Mouse (Mus musculus) intestine, postnatal 0 days (tissue): ENCODE measurements at regions not wholly inside any gene's neighbourhood (a gene's known extent, or its start where the extent isn't known, plus 50 kb on each side); places are given as distances from the start of the nearest gene placed in this dataset.

Experiments used
- ATAC-seq: fragments of 200-750 bp; cut with Nextera tagmentation; 2 replicates; pipeline ENCODE4 v1.8.0; 2017; ENCODE audit warnings: mild to moderate bottlenecking, moderate TSS enrichment, moderate library complexity
- H3K27ac ChIP-seq: fragments of 300-500 bp; sonication (generic); 2 replicates; pipeline ENCODE4 v1.5.1; 2014; ENCODE audit warnings: mild to moderate bottlenecking, low read depth, low read length, moderate library complexity
- H3K27me3 ChIP-seq: fragments of 300-500 bp; sonication (generic); replicated peaks from 2 replicates; pipeline ENCODE4 v1.6.1; 2014; ENCODE audit warnings: low read length, mixed read lengths; ENCODE audit not compliant: control insufficient read depth, insufficient read depth
- H3K36me3 ChIP-seq: fragments of 300-500 bp; sonication (generic); 2 replicates; pipeline ENCODE4 v1.6.1; 2014; ENCODE audit warnings: mild to moderate bottlenecking, moderate library complexity; ENCODE audit not compliant: control insufficient read depth, insufficient read depth
- H3K4me1 ChIP-seq: fragments of 300-500 bp; sonication (generic); replicated peaks from 2 replicates; pipeline ENCODE4 v1.6.1; 2014; ENCODE audit warnings: antibody characterized with exemption, low read length, mixed read lengths; ENCODE audit not compliant: control insufficient read depth, insufficient read depth
- H3K4me2 ChIP-seq: fragments of 300-500 bp; sonication (generic); replicated peaks from 2 replicates; pipeline ENCODE4 v1.6.1; 2014; ENCODE audit warnings: low read depth, mild to moderate bottlenecking, moderate library complexity
- H3K4me3 ChIP-seq: fragments of 300-500 bp; sonication (generic); 2 replicates; pipeline ENCODE4 v1.5.1; 2014; ENCODE audit warnings: low read depth, low read length
- H3K9ac ChIP-seq: fragments of 300-500 bp; sonication (generic); 2 replicates; pipeline ENCODE4 v1.6.1; 2014; ENCODE audit warnings: mild to moderate bottlenecking, low read depth, low read length
- H3K9me3 ChIP-seq: fragments of 300-500 bp; sonication (generic); 2 replicates; pipeline ENCODE4 v1.6.1; 2016; ENCODE audit warnings: mixed run types; ENCODE audit not compliant: control insufficient read depth
- CTCF ChIP-seq: sonication (generic); IDR thresholded peaks from 2 replicates; pipeline ENCODE4 v1.5.1; 2016; ENCODE audit warnings: low read depth, mild to moderate bottlenecking, control low read depth, antibody characterized with exemption, moderate library complexity
- WGBS: fragments of 180-500 bp; shearing (Covaris S2); extraction: QIAGEN DNeasy Blood & Tissue Kit; methylation state at CpG from one replicate; pipeline ENCODE4 v1.1.7; 2014; 5-methylcytosine and 5-hydroxymethylcytosine counted together

DNA sequence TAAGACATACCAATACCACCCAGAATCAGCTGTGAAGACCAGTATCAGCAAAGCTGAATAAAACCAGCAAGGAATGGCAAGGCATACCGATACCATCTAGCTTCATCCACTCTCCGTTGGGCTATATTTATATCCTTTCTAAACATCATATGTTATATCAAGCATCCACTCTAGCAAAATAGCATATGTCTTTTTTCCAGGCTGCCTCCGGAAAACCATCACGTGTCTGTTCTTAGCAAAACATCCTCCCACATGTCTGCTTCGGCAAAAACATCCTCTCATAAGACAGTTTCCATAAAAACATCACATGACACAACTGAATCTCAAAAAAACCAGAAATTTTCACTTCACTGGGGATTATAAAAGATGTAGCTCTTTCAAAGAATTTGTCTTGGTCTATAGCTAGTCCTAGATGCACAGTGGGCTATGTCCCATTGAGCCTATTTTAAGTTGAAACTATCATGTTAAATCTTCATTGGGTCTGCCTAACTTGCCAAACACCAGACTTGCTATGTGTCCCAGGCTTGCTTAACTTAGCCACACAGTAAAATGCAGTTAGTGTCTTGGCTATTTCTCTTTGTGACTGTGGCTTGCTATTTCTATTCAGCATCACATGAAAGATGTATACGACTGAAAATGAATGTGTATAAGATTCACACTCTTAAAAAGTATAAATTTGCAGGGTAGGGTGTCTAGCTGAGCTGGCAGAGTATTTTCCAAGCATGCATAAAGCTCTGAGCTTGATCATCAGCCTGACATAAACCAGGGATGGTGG, 278.2 kb downstream of the Kcnrg start:
- H3K9ac ChIP-seq = no peak overlapping the region
- H3K27ac ChIP-seq = no peak overlapping the region
- no peaks in the 10 kb centered on the region for H3K9me3 ChIP-seq
- H3K4me2 ChIP-seq = no peak overlapping the region
- H3K36me3 ChIP-seq = no peaks in the 10 kb centered on the region
- no peak for TF ChIP-seq CTCF
- WGBS = 58% methylated on average over 6 of the region's 6 CpGs
- no peaks in the 10 kb centered on the region for H3K4me1 ChIP-seq
- no peaks in the 10 kb centered on the region for H3K27me3 ChIP-seq
- no peak overlapping the region for H3K4me3 ChIP-seq
- no peak for ATAC-seq

DNA sequence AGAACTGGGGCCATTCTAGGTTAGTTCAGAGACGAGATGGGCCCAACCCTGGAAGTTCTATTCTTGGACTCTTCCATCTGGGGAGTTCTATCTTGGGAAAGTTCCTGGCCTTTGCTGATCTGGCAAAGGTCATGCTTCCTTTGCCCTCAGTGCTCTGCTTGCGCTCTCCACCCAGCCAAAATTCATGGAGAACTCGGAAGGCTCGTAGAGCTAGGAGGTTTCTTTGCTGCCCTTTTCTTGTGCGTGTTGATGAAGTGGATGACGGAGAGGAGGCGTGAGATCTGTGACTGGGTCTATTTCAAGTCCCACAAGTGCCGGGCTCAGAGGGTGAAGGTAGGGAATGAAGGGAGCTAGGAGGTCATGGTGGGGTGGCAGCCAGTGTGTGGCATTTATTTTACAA, 282.4 kb downstream of the Kcnrg start:
- no peak overlapping the region for H3K4me2 ChIP-seq
- H3K27ac ChIP-seq = no peak overlapping the region
- no peaks in the 10 kb centered on the region for H3K4me1 ChIP-seq
- H3K9me3 ChIP-seq = no peaks in the 10 kb centered on the region
- WGBS = 81% methylated on average over 8 of the region's 8 CpGs
- no peaks in the 10 kb centered on the region for H3K27me3 ChIP-seq
- no peak for ATAC-seq
- no peak overlapping the region for H3K9ac ChIP-seq
- no peak overlapping the region for H3K4me3 ChIP-seq
- no peak for TF ChIP-seq CTCF
- H3K36me3 ChIP-seq = no peaks in the 10 kb centered on the region

DNA sequence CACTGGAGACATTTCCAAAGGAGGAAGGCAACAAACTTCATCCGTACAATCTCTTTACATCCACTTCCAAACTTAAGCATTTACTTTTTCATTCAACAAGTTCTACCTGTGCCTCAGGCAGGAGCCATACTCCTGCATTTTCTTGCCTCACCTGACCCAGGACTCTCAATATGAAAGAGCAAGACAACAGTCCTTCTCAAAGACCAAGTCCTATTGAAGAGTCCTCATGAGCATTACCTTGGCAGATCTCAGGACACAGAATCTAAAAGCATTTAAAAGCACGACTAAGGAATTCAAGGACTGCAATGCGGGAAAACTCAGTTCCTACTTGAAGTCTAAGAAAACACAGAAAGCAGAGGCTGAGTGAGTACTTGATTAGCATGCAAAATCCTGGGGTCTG, 286.5 kb downstream of the Kcnrg start:
- WGBS = 82% methylated on average over 3 of the region's 3 CpGs
- H3K36me3 ChIP-seq = no peaks in the 10 kb centered on the region
- TF ChIP-seq CTCF = no peak
- H3K27me3 ChIP-seq = no peaks in the 10 kb centered on the region
- no peaks in the 10 kb centered on the region for H3K9me3 ChIP-seq
- H3K27ac ChIP-seq = no peak overlapping the region
- H3K4me3 ChIP-seq = no peak overlapping the region
- no peaks in the 10 kb centered on the region for H3K4me1 ChIP-seq
- no peak overlapping the region for H3K9ac ChIP-seq
- no peak overlapping the region for H3K4me2 ChIP-seq
- ATAC-seq = no peak

DNA sequence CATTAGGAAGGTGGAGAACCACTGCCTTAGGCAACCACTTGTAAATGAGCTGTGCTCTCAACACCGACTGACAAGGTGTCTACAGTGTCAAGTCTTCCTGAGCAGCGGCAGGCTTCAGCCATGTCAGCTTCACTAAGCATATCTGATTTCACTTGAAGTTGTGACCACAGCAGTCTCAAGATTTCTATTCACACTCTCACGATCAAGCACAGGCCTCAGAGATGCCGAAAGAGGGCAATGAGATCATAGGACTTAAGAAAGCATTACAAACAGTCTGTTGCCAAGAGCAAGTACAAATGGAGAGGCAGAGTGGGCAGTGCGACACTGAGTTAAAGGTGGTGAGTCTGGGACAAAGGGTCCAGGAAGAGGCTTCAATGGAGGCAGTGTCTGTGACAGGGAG, 289.6 kb downstream of the Kcnrg start:
- no peak overlapping the region for H3K4me3 ChIP-seq
- no peak overlapping the region for H3K9ac ChIP-seq
- no peaks in the 10 kb centered on the region for H3K36me3 ChIP-seq
- WGBS = 89% methylated on average over 5 of the region's 5 CpGs
- no peak for TF ChIP-seq CTCF
- H3K4me1 ChIP-seq = no peaks in the 10 kb centered on the region
- H3K27me3 ChIP-seq = no peaks in the 10 kb centered on the region
- no peak overlapping the region for H3K4me2 ChIP-seq
- H3K27ac ChIP-seq = no peak overlapping the region
- no peak for ATAC-seq
- H3K9me3 ChIP-seq = no peaks in the 10 kb centered on the region

DNA sequence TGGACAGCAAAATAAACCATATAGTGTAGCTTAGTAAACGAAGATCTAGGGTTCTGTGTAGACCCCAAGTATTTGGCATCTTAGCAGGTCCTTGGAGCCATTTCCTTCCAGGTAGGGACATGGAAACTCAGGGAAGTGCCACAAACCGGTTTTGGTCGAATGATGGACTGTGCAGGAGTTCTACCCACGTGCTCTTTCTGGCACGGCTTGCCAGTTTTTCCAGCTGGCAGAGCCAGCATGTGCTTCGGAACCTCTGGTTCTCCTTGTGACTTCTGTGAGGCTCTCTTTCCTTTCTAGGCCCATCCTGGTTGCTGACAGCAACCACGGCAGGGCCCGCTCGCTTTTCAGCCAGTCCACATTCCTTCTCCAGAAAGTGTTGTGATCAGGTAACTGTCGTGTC, 291.4 kb downstream of the Kcnrg start:
- Histone ChIP-seq H3K4me2 (no peak overlapping the region), H3K9me3 (no peaks in the 10 kb centered on the region), H3K27me3 (no peaks in the 10 kb centered on the region), H3K27ac (no peak overlapping the region), H3K4me1 (no peaks in the 10 kb centered on the region), H3K36me3 (no peaks in the 10 kb centered on the region), H3K9ac (no peak overlapping the region), H3K4me3 (no peak overlapping the region)
- no peak for TF ChIP-seq CTCF
- WGBS = 88% methylated on average over 10 of the region's 10 CpGs
- ATAC-seq = no peak

DNA sequence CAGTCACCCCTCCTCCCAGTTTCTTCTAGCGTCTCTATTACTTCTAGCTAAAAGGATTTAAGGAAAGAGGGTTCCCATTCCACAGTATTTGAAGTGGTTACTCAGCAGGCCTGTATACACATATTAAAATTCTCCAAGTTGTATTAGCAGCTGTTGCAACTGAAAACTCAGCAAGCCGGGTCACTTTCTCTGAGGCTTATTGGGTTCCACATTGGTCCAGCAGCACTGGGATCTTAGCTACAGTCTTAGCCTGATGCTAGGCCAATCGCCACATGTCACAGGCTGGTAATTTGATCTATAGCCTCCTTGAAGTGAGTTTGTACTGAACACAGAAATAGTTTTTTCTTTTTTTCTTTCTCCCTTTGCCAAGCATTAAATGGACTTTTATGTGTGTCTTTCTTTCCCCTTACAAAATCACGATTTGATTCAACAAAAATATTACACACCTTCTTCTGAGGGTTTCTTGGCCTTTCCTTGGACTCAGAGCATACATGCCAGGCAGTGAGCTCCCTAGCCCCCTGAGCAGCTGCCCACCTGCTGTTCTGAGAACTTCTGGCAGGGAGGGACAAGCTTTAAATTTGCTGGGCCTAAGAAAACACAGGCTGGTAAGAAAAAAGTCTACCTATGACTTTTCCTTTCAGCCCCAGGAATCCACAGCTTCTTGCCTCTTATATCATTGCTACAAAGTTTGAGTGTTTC, 297.3 kb downstream of the Kcnrg start:
- 77% methylated on average over 4 of the region's 4 CpGs for WGBS
- Histone ChIP-seq H3K27me3 (no peaks in the 10 kb centered on the region), H3K36me3 (no peaks in the 10 kb centered on the region), H3K4me3 (no peak overlapping the region), H3K9me3 (no peaks in the 10 kb centered on the region), H3K27ac (no peak overlapping the region), H3K4me1 (no peaks in the 10 kb centered on the region), H3K4me2 (no peak overlapping the region), H3K9ac (no peak overlapping the region)
- no peak for ATAC-seq
- no peak for TF ChIP-seq CTCF
